Mouse (Mus musculus): ENCODE measurements around the gene Mad2l1bp. TPM values are rescaled to one million over a fixed set of nuclear protein-coding genes. Genes with fewer than 3 reads are reported as not detected.

The Mad2l1bp gene
- polyA plus RNA-seq, 1 experiment from 2014 or later = 8.1 TPM

DNA sequence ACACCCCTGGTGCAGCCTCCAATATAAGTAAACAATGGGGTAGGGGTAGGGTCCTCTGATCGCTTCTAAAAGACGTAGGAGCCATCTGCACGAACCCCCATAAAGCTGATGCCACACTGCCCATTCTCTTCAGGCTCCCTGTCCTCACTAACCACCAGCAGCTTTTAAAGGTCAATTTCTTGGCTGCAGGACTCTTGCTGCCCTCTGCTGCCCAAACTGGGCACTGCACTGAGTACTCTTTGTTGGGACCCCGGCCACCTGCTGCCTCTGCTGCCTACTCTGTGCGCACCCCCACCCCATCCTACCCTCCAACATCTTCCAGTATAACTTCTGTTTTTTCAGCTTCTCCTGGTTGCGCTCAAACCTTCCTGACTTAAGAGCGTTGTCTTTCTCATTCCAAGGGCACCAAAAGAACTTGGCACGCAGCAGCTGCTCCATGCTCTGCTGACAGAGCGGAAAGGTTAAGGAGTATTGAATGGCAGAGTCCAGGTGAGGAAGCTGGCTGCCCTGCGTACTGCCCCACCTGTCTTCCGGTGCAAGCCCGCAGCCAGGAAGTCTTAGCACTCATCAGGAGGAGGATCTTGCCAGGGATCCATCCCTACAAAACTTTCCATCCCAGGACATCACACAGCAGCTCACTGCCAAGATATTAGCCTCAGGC lies 21.2 kb downstream of the Mad2l1bp start:
- H3K27ac ChIP-seq = no peak overlapping the region
- peaks cover 26% of the 10 kb centered on the region; the same call in 1 of the 2 replicates for H3K36me3 ChIP-seq (ENCODE audit: inconsistent target)
- no peak overlapping the region for H3K4me3 ChIP-seq (ENCODE audit: inconsistent target)
- no peaks in the 10 kb centered on the region for H3K79me2 ChIP-seq (ENCODE audit: inconsistent target)
- WGBS (ENCODE audit: missing documents) = 40% methylated on average over 12 of the region's 12 CpGs

DNA sequence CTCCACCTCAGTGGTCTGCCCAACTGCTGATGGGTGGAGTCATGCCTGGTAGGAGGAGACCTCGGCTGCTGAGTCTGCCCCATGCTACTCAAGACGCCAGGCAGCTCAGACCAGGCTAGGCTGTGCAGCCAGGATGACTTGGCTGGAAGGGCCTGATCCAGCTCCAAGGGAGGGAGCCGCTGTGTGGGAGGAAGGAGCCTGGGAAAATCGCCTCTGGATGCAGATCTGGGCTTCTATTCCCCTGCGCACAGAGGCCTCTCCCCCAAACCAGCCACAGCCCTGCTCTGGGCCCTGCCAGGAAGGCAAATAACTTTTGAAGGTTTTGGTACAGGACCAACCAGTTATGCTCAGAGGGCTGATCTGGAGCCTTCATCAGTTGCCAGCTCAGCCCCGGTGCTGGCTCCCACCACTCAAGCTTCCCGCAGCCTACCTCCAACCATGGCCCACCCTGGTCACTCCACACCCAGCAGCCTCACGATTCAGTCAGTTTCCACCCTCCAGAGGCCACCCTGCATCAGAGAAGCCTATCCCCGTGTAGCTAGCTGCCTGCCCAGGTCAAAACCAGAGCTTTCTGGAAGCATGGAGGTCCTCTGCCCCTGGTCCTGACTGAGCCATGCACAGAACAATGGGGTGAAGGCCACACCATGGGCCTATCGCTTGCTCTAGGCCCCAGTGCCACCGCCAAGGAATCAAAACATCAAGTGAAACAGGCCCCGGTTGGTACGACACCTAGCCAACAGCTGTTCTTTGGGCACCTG lies 23.4 kb downstream of the Mad2l1bp start:
- Histone ChIP-seq H3K36me3 (ENCODE audit: inconsistent target) (peaks cover 49% of the 10 kb centered on the region; the same call in 1 of the 2 replicates), H3K79me2 (ENCODE audit: inconsistent target) (no peaks in the 10 kb centered on the region), H3K4me3 (ENCODE audit: inconsistent target) (no peak overlapping the region), H3K27ac (no peak overlapping the region)
- 93% methylated on average over 13 of the region's 13 CpGs for WGBS (ENCODE audit: missing documents)

DNA sequence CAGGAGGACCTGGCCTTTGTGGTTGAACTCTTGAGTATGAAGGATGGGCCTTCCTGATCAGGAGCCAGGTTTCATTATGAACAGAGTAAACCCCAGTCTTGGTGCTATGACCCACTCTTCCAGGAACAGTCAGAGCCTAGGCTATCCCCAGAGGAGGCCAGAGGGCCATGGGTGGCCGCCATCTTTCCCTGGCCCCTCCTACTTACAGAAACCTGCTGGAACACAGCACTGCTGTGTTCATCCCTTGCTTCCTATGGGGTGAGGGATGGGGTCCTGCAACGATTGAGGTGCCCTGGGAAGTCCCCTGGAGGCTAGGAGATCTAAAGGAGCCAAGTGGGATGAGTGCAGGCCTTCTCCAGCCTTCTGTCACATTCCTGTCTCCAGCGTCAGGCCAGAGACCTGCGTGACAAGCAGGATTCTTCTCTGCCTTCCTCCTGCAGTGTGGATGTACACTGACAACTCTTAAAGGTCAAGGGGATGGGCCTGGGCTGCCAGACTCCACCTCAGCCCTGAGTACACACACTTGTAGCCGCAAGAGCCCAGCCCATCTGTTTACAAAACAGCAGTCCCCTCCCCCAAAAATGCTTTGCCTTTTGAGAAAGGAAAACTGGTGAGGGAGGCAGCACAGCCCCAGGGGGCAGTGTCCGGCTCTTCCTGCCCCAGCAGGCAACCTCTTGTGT lies 25.4 kb downstream of the Mad2l1bp start:
- Histone ChIP-seq H3K27ac (no peak overlapping the region), H3K36me3 (ENCODE audit: inconsistent target) (peaks cover 69% of the 10 kb centered on the region), H3K79me2 (ENCODE audit: inconsistent target) (no peaks in the 10 kb centered on the region), H3K4me3 (ENCODE audit: inconsistent target) (no peak overlapping the region)
- WGBS (ENCODE audit: missing documents) = 97% methylated on average over 6 of the region's 6 CpGs

DNA sequence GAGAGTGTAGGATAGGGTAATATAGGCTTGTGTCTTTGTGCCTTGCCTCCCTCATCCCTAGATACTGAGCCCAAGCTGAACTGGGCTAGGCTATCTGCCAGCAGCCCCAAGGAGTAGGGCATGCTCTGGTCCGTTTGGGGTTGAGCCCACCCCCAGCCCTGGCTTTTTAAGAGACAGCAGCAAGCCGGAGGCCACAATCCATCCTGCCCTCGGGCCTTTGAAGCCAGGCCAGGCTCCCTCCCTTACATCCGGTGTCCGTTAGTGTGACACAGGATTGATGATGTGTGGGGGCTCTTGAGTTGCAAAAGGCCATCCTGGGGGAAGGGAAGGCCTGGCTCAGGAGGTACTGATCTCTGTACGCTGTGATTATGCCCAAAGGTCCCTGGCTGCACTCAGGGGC lies 26.7 kb downstream of the Mad2l1bp start:
- 92% methylated on average over 6 of the region's 6 CpGs for WGBS (ENCODE audit: missing documents)
- H3K27ac ChIP-seq = no peak overlapping the region
- H3K4me3 ChIP-seq (ENCODE audit: inconsistent target) = no peak overlapping the region
- H3K36me3 ChIP-seq (ENCODE audit: inconsistent target) = peaks cover 75% of the 10 kb centered on the region
- no peaks in the 10 kb centered on the region for H3K79me2 ChIP-seq (ENCODE audit: inconsistent target)

DNA sequence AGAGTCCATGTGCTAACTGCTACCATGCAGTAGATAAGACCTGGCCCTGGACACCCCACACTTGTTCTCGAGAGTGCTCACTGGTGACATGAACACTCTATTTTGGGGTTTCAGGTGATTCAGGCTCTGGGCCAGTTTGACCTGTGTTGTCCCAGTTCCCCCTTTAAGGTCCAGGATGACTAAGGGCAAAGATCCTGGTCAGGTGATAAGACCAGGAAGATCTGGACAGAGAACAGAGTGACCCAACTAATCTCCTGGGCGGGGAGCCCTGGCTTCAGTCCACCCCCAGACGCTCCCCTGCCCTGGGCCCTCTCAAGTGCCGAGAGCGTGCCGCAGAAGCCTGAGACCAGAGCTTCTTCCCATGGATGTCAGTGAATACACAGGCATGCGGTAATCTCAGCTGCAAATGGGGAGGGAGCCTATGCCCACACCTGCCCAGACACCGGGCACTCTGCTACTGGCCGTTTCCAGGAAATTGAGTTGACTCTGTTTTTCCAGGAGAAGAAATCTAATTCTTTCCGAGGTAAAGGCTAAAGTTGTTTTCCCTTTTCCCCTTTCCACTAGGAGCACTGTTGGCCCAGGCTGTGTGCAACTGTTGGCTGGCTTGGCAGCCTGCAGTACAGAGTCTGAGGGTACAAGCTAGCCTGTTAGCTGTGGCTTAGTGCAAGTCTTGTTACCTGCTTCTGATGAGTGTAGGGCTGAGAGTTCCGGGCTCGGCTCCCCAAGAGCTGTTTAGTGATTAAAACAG lies 29.2 kb downstream of the Mad2l1bp start:
- WGBS (ENCODE audit: missing documents) = 96% methylated on average over 12 of the region's 12 CpGs
- Histone ChIP-seq H3K36me3 (ENCODE audit: inconsistent target) (peaks cover 81% of the 10 kb centered on the region), H3K79me2 (ENCODE audit: inconsistent target) (no peaks in the 10 kb centered on the region), H3K27ac (no peak overlapping the region), H3K4me3 (ENCODE audit: inconsistent target) (no peak overlapping the region)

DNA sequence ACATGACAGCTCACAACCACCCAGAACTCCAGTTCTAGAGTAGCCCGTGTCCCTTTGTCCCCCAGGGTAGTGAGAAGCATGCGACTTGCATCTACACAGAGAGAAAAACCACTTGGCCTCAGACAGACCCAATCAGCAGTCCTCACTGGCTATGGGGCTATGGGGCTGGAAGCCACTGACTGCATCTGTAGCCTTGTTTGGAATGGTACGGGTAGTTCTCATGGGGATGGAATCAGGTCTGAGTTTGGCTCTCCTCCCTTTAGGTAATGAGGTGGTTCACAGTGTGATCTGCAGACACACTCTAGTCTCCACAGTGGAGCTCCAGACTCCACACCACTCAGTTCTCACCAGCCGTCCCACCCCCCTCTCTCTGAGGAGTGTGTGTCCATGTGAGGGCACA lies 30.1 kb downstream of the Mad2l1bp start:
- no peak overlapping the region for H3K4me3 ChIP-seq (ENCODE audit: inconsistent target)
- 98% methylated on average over 4 of the region's 4 CpGs for WGBS (ENCODE audit: missing documents)
- no peaks in the 10 kb centered on the region for H3K79me2 ChIP-seq (ENCODE audit: inconsistent target)
- H3K36me3 ChIP-seq (ENCODE audit: inconsistent target) = peaks cover 81% of the 10 kb centered on the region
- H3K27ac ChIP-seq = no peak overlapping the region

DNA sequence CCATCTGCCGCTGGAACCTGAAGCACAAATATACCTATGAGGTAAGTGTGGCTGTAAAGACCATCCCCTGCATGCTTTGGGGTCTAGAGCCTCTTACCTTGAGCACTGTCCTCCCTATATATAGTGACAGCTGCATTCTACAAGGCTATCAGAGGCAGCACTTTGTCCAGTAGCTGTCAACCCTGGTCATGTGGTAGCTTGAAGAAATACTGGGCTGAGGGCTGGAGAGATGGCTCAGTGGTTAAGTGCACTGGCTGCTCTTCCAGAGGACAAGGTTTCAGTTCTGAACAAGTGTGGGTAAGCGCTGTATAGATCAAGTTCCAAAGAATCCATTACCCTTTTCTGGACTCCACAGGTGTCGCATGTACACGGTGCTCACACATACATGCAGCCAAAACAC lies 30.6 kb downstream of the Mad2l1bp start:
- WGBS (ENCODE audit: missing documents) = 90% methylated on average over 4 of the region's 4 CpGs
- no peaks in the 10 kb centered on the region for H3K79me2 ChIP-seq (ENCODE audit: inconsistent target)
- no peak overlapping the region for H3K4me3 ChIP-seq (ENCODE audit: inconsistent target)
- no peak overlapping the region for H3K27ac ChIP-seq
- peaks cover 81% of the 10 kb centered on the region for H3K36me3 ChIP-seq (ENCODE audit: inconsistent target)

DNA sequence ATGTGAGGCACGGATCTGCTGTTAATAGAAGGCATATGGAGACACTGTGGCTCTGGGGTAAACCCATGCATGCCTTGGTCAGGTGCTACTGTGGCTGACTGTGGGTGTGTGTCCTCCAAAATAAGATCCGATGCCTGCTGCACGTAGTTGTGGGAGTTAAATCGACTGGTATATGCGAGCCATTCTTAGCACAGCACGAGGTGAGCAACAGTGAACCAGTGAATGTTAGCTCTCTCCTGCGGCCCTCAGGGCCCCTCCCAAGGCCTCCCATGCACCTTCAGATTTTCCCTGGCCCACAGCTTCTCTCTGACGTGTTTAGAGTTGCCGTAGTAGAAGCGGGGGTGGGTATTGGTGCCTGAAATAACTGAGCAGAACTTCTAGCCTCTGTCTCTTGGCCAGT lies 33.7 kb downstream of the Mad2l1bp start:
- Histone ChIP-seq H3K79me2 (ENCODE audit: inconsistent target) (peaks cover 21% of the 10 kb centered on the region), H3K36me3 (ENCODE audit: inconsistent target) (peaks cover 53% of the 10 kb centered on the region), H3K27ac (no peak overlapping the region), H3K4me3 (ENCODE audit: inconsistent target) (no peak overlapping the region)
- WGBS (ENCODE audit: missing documents) = 92% methylated on average over 9 of the region's 10 CpGs

DNA sequence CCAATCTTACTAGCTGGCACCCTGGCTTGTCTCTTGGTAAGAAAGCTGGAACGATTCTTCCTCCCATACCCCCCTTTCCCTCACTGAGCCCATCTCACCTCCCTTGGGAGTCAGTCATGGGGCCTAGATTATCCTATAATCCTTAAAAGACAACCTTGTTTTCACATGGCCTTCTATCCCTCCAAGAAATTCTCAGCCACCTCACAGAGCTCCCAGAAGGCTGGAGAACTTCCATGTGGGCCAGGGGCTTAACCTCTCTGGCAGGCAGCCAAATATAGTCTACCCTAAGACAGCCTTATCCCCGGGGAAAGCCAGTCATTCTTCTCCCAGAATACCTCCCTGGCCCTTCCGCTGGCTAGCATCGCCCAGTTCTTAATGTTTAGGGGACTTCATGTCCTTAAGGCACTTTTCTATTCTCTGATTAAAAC lies 34.9 kb downstream of the Mad2l1bp start:
- H3K36me3 ChIP-seq (ENCODE audit: inconsistent target) = peaks cover 41% of the 10 kb centered on the region; the same call in 1 of the 2 replicates
- no peak overlapping the region for H3K27ac ChIP-seq
- peaks cover 33% of the 10 kb centered on the region for H3K79me2 ChIP-seq (ENCODE audit: inconsistent target)
- H3K4me3 ChIP-seq (ENCODE audit: inconsistent target) = no peak overlapping the region
- 92% methylated on average over 4 of the region's 4 CpGs for WGBS (ENCODE audit: missing documents)

DNA sequence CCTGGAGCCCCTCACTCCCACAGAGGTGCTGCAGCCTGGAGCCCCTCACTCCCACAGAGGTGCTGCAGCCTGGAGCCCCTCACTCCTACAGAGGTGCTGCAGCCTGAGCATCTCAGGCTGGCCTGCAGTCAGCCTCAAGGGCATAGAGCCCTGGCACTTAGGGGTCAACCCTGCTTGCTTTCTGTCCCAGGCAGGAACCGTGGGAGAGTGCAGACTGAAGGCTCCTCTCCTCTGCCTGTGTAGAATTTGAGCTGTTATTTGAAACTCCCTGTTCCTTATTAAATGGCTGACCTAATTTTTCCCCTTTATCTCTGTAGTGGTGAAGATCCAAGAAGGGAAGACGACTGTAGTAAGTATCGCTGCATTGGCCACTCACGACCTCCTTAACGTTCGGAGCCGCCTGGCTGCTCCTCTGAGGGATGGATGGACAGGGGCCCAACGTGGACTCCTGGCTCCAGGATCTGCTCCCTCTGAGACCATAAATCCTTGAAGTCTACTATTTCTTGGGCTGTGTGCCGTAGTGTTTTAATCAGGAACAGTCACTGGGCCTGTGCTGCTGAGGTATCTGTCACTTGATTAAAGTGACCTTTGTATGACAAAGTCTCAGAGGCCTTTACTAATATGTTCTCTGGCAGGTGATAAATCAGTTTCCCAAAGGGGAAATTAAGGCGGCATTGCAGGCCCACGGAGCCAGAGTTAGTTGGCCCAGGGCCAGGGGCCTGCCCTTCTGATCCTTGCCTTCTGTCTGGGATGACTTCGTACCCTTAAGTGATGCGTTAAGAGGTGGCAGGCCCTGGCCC lies 35.5 kb downstream of the Mad2l1bp start:
- 95% methylated on average over 13 of the region's 13 CpGs for WGBS (ENCODE audit: missing documents)
- Histone ChIP-seq H3K79me2 (ENCODE audit: inconsistent target) (peaks cover 39% of the 10 kb centered on the region), H3K4me3 (ENCODE audit: inconsistent target) (no peak overlapping the region), H3K36me3 (ENCODE audit: inconsistent target) (peaks cover 35% of the 10 kb centered on the region; the same call in 1 of the 2 replicates), H3K27ac (no peak overlapping the region)

DNA sequence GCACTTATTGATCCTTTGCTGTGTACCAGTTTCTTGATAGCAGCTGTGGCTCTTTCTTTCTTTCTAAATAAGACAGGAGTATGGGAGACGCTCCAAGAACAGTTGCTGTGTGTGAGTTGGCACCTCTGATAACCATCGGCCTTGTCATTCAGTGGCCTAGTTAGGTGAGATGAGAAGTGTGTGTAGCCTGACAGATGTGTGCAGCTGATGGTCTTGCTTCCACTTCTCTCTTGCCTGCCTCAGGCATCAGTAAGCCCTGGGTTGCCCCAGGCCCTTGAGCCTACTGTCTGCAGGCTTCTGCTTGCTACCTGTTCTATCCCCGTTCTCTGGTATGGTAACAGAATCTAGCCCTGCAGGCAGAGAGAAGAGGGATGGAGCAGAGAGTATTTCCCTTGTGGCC lies 36.5 kb downstream of the Mad2l1bp start:
- 98% methylated on average over 3 of the region's 3 CpGs for WGBS (ENCODE audit: missing documents)
- Histone ChIP-seq H3K36me3 (ENCODE audit: inconsistent target) (peaks cover 30% of the 10 kb centered on the region; the same call in 1 of the 2 replicates), H3K27ac (no peak overlapping the region), H3K4me3 (ENCODE audit: inconsistent target) (no peak overlapping the region), H3K79me2 (ENCODE audit: inconsistent target) (peaks cover 48% of the 10 kb centered on the region)

DNA sequence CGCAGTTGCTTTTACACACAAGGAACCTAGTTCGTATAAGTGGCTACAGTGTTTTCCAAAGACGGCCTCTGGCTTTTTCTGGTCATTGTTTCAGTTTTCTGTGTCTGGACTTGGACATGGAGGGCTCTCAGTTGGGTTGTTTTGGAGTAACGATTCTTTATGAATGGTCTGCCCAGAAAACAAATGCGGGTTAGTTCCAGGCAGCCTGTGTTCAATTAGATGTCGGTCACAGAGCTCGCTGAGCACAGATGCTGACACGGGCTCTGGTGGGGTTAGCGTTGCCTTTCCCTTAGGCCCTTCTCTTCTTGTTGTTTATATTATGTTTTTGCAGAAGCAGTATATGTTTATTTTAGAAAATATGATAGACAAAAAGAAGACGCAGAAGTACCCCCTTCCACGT lies 37.2 kb downstream of the Mad2l1bp start:
- peaks cover 56% of the 10 kb centered on the region for H3K79me2 ChIP-seq (ENCODE audit: inconsistent target)
- 96% methylated on average over 11 of the region's 11 CpGs for WGBS (ENCODE audit: missing documents)
- no peak overlapping the region for H3K4me3 ChIP-seq (ENCODE audit: inconsistent target)
- no peak overlapping the region for H3K27ac ChIP-seq
- peaks cover 30% of the 10 kb centered on the region; the same call in 1 of the 2 replicates for H3K36me3 ChIP-seq (ENCODE audit: inconsistent target)

DNA sequence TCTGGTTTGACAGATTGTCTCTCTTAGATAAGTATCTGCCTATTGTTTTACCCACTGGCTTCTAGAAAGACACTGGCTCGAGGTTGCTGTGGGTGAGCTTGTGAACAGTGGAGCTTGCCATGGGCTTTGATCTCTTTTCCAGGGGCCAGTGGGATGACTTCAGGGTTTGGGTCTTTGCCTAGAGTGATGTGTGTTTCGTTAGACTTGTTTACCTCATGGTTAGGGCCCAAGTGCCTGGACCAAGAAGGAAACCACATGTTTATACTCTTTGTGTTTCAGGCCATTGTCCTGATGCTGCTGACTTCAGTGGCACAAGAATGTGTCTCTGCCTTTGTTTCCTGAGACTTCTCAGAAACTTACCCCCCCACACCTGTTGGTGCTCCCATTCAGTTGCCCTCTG lies 37.9 kb downstream of the Mad2l1bp start:
- peaks cover 30% of the 10 kb centered on the region; the same call in 1 of the 2 replicates for H3K36me3 ChIP-seq (ENCODE audit: inconsistent target)

More for the DNA sequence above, 37.9 kb downstream of the Mad2l1bp start:
- H3K4me3 ChIP-seq (ENCODE audit: inconsistent target) = no peak overlapping the region
- no peak overlapping the region for H3K27ac ChIP-seq
- H3K79me2 ChIP-seq (ENCODE audit: inconsistent target) = peaks cover 58% of the 10 kb centered on the region
- 86% methylated on average over 2 of the region's 2 CpGs for WGBS (ENCODE audit: missing documents)
